Mouse (Mus musculus): ENCODE measurements at regions not wholly inside any gene's neighbourhood (a gene's known extent, or its start where the extent isn't known, plus 50 kb on each side); places are given as distances from the start of the nearest gene placed in this dataset.

- no peak for DNase-seq (ENCODE audit: low spot score in 2 of 2)
Measured at GRCm38 (mm10) chr10:91734691-91735090, 553.6 kb upstream of the Tmpo start.

- DNase-seq (ENCODE audit: low spot score in 2 of 2) = no peak
Measured at GRCm38 (mm10) chr10:91732007-91732589, 551.0 kb upstream of the Tmpo start.

GRCm38 (mm10) chr10:91730062-91730461 is 548.9 kb upstream of the Tmpo start:
- no peak for DNase-seq (ENCODE audit: low spot score in 2 of 2)

GRCm38 (mm10) chr10:91719561-91720371 is 538.7 kb upstream of the Tmpo start:
- DNase-seq (ENCODE audit: low spot score in 2 of 2) = peak; percentile 33 to 63

GRCm38 (mm10) chr10:91716604-91717003 is 535.5 kb upstream of the Tmpo start:
- DNase-seq (ENCODE audit: low spot score in 2 of 2) = no peak

GRCm38 (mm10) chr10:91714648-91715047 is 533.5 kb upstream of the Tmpo start:
- no peak for DNase-seq (ENCODE audit: low spot score in 2 of 2)

- DNase-seq (ENCODE audit: low spot score in 2 of 2) = no peak
Measured at GRCm38 (mm10) chr10:91713529-91713928, 532.4 kb upstream of the Tmpo start.

- DNase-seq (ENCODE audit: low spot score in 2 of 2) = no peak
Measured at GRCm38 (mm10) chr10:91706816-91707215, 525.7 kb upstream of the Tmpo start.

GRCm38 (mm10) chr10:91704751-91705150 is 523.6 kb upstream of the Tmpo start:
- DNase-seq (ENCODE audit: low spot score in 2 of 2) = no peak

- no peak for DNase-seq (ENCODE audit: low spot score in 2 of 2)
Measured at GRCm38 (mm10) chr10:91701822-91702221, 520.7 kb upstream of the Tmpo start.

GRCm38 (mm10) chr10:91686082-91686618 is 505.0 kb upstream of the Tmpo start:
- DNase-seq (ENCODE audit: low spot score in 2 of 2) = no peak

- no peak for DNase-seq (ENCODE audit: low spot score in 2 of 2)
Measured at GRCm38 (mm10) chr10:91685164-91686027, 504.3 kb upstream of the Tmpo start.

GRCm38 (mm10) chr10:91679641-91680040 is 498.5 kb upstream of the Tmpo start:
- no peak for DNase-seq (ENCODE audit: low spot score in 2 of 2)

GRCm38 (mm10) chr10:91637911-91638310 is 456.8 kb upstream of the Tmpo start:
- no peak for DNase-seq (ENCODE audit: low spot score in 2 of 2)

GRCm38 (mm10) chr10:91628672-91629071 is 447.6 kb upstream of the Tmpo start:
- no peak for DNase-seq (ENCODE audit: low spot score in 2 of 2)

GRCm38 (mm10) chr10:91622281-91622680 is 441.2 kb upstream of the Tmpo start:
- DNase-seq (ENCODE audit: low spot score in 2 of 2) = no peak

GRCm38 (mm10) chr10:91613794-91614479 is 432.8 kb upstream of the Tmpo start:
- DNase-seq (ENCODE audit: low spot score in 2 of 2) = no peak

GRCm38 (mm10) chr10:91612052-91612451 is 430.9 kb upstream of the Tmpo start:
- peak in 1 of 2 experiments; percentile 64 for DNase-seq (ENCODE audit: low spot score in 2 of 2)

- no peak for DNase-seq (ENCODE audit: low spot score in 2 of 2)
Measured at GRCm38 (mm10) chr10:91594891-91595290, 413.8 kb upstream of the Tmpo start.

- DNase-seq (ENCODE audit: low spot score in 2 of 2) = no peak
Measured at GRCm38 (mm10) chr10:91593378-91593777, 412.3 kb upstream of the Tmpo start.

- no peak for DNase-seq (ENCODE audit: low spot score in 2 of 2)
Measured at GRCm38 (mm10) chr10:91591845-91592244, 410.7 kb upstream of the Tmpo start.
